Mouse (Mus musculus): ENCODE results near the gene Mrpl14. TPM values are rescaled to one million over a fixed set of nuclear protein-coding genes. Genes with fewer than 3 reads are reported as not detected.

The Mrpl14 gene
- polyA plus RNA-seq, 1 experiment from 2014 or later = 152 TPM

- Histone ChIP-seq H3K9me3 (replicated peaks; ENCODE audit: control insufficient read depth, low read length) (no peaks in the 10 kb centered on the region), H3K36me3 (ENCODE audit: control insufficient read depth, insufficient read depth, low read length) (no peaks in the 10 kb centered on the region), H3K27me3 (ENCODE audit: control insufficient read depth, insufficient read depth, low read length) (no peaks in the 10 kb centered on the region), H3K4me2 (ENCODE audit: low read depth, low read length) (peak overlapping the region; percentile 35), H3K9ac (ENCODE audit: low read length) (peak overlapping the region; percentile 43), H3K4me1 (ENCODE audit: control insufficient read depth, insufficient read depth, low read length) (no peaks in the 10 kb centered on the region), H3K27ac (ENCODE audit: low read length) (peak overlapping the region; percentile 76), H3K4me3 (replicated peaks; ENCODE audit: low read length) (no peak overlapping the region)
- WGBS = 37% methylated on average over 7 of the region's 7 CpGs
- peak; percentile 82 for ATAC-seq (ENCODE audit: insufficient read depth, low FRiP score)
Measured at GRCm38 (mm10) chr17:45726249-45726648, 40.1 kb downstream of the Mrpl14 start.

DNA sequence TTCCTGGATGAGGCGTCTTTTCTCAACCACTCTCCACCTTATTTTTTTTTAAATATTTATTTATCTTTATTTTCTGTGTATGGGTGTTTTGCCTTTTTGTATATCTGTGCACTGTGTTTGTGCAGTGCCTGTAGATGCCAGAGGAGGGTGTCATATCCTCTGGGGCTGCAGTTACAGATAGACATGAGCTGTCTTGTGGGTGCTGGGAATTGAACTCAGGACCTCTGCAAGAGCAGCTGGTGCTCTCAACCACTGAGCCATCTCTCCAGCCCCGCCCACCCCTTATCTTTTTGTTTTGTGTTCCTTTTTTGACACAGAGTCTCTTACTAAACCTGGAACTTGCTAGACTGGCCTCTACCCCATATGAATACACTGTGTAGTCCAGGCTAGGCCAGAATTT lies 41.4 kb downstream of the Mrpl14 start:
- Histone ChIP-seq H3K27ac (ENCODE audit: low read length) (no peak overlapping the region), H3K4me3 (replicated peaks; ENCODE audit: low read length) (no peak overlapping the region), H3K9ac (ENCODE audit: low read length) (no peak overlapping the region), H3K36me3 (ENCODE audit: control insufficient read depth, insufficient read depth, low read length) (no peaks in the 10 kb centered on the region), H3K4me1 (ENCODE audit: control insufficient read depth, insufficient read depth, low read length) (no peaks in the 10 kb centered on the region), H3K4me2 (ENCODE audit: low read depth, low read length) (no peak overlapping the region), H3K27me3 (ENCODE audit: control insufficient read depth, insufficient read depth, low read length) (no peaks in the 10 kb centered on the region), H3K9me3 (replicated peaks; ENCODE audit: control insufficient read depth, low read length) (no peaks in the 10 kb centered on the region)
- ATAC-seq (ENCODE audit: insufficient read depth, low FRiP score) = no peak
- WGBS = 81% methylated on average over 2 of the region's 2 CpGs

- Histone ChIP-seq H3K27ac (ENCODE audit: low read length) (no peak overlapping the region; the same call in 1 of the 2 replicates), H3K9me3 (replicated peaks; ENCODE audit: control insufficient read depth, low read length) (no peaks in the 10 kb centered on the region), H3K9ac (ENCODE audit: low read length) (peak overlapping the region; percentile 19; the same call in 1 of the 2 replicates), H3K4me2 (ENCODE audit: low read depth, low read length) (no peak overlapping the region), H3K36me3 (ENCODE audit: control insufficient read depth, insufficient read depth, low read length) (no peaks in the 10 kb centered on the region), H3K4me3 (replicated peaks; ENCODE audit: low read length) (no peak overlapping the region), H3K4me1 (ENCODE audit: control insufficient read depth, insufficient read depth, low read length) (peaks cover 2% of the 10 kb centered on the region; the same call in 1 of the 2 replicates), H3K27me3 (ENCODE audit: control insufficient read depth, insufficient read depth, low read length) (no peaks in the 10 kb centered on the region)
- ATAC-seq (ENCODE audit: insufficient read depth, low FRiP score) = no peak
- 68% methylated on average over 8 of the region's 8 CpGs for WGBS
Measured at GRCm38 (mm10) chr17:45727983-45728723, 42.0 kb downstream of the Mrpl14 start.

DNA sequence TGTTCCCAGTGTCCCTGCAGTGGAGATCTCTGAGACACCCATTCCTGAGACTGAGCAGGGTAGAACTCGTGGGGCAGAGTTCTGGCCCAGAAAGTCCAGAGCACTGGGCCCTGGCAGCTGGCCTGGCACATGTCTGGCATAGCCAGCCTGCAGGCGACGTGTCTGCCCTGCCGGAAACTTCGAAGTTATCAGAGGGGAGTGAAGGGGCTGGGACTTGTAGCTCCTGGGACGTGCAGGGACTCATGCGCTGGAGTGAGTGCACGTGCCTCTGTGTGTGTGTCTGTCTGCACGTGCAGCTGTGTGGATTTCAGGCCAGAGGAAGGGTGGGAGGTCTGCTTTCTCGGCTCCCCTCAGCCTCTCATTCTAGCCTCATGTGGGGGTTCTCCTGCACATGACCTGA lies 43.3 kb downstream of the Mrpl14 start:
- no peak overlapping the region for H3K4me3 ChIP-seq (replicated peaks; ENCODE audit: low read length)
- no peak overlapping the region for H3K4me2 ChIP-seq (ENCODE audit: low read depth, low read length)
- H3K27me3 ChIP-seq (ENCODE audit: control insufficient read depth, insufficient read depth, low read length) = no peaks in the 10 kb centered on the region
- no peak for ATAC-seq (ENCODE audit: insufficient read depth, low FRiP score)
- H3K4me1 ChIP-seq (ENCODE audit: control insufficient read depth, insufficient read depth, low read length) = peaks cover 15% of the 10 kb centered on the region
- H3K27ac ChIP-seq (ENCODE audit: low read length) = no peak overlapping the region
- 51% methylated on average over 10 of the region's 10 CpGs for WGBS
- H3K9me3 ChIP-seq (replicated peaks; ENCODE audit: control insufficient read depth, low read length) = no peaks in the 10 kb centered on the region
- H3K9ac ChIP-seq (ENCODE audit: low read length) = peak overlapping the region; percentile 26; the same call in 1 of the 2 replicates
- no peaks in the 10 kb centered on the region for H3K36me3 ChIP-seq (ENCODE audit: control insufficient read depth, insufficient read depth, low read length)

GRCm38 (mm10) chr17:45730696-45731095 lies 44.6 kb downstream of the Mrpl14 start:
- 90% methylated on average over 4 of the region's 4 CpGs for WGBS
- H3K27ac ChIP-seq (ENCODE audit: low read length) = no peak overlapping the region
- no peak overlapping the region for H3K4me3 ChIP-seq (replicated peaks; ENCODE audit: low read length)
- H3K4me2 ChIP-seq (ENCODE audit: low read depth, low read length) = no peak overlapping the region
- no peaks in the 10 kb centered on the region for H3K9me3 ChIP-seq (replicated peaks; ENCODE audit: control insufficient read depth, low read length)
- no peaks in the 10 kb centered on the region for H3K36me3 ChIP-seq (ENCODE audit: control insufficient read depth, insufficient read depth, low read length)
- no peaks in the 10 kb centered on the region for H3K27me3 ChIP-seq (ENCODE audit: control insufficient read depth, insufficient read depth, low read length)
- H3K4me1 ChIP-seq (ENCODE audit: control insufficient read depth, insufficient read depth, low read length) = peaks cover 27% of the 10 kb centered on the region
- no peak for ATAC-seq (ENCODE audit: insufficient read depth, low FRiP score)
- H3K9ac ChIP-seq (ENCODE audit: low read length) = no peak overlapping the region

GRCm38 (mm10) chr17:45731172-45731864 lies 45.2 kb downstream of the Mrpl14 start:
- Histone ChIP-seq H3K4me2 (ENCODE audit: low read depth, low read length) (no peak overlapping the region), H3K27ac (ENCODE audit: low read length) (no peak overlapping the region)
- ATAC-seq (ENCODE audit: insufficient read depth, low FRiP score) = 0 out of 2 replicates have a peak, but pooled peaks have one; percentile 1

DNA sequence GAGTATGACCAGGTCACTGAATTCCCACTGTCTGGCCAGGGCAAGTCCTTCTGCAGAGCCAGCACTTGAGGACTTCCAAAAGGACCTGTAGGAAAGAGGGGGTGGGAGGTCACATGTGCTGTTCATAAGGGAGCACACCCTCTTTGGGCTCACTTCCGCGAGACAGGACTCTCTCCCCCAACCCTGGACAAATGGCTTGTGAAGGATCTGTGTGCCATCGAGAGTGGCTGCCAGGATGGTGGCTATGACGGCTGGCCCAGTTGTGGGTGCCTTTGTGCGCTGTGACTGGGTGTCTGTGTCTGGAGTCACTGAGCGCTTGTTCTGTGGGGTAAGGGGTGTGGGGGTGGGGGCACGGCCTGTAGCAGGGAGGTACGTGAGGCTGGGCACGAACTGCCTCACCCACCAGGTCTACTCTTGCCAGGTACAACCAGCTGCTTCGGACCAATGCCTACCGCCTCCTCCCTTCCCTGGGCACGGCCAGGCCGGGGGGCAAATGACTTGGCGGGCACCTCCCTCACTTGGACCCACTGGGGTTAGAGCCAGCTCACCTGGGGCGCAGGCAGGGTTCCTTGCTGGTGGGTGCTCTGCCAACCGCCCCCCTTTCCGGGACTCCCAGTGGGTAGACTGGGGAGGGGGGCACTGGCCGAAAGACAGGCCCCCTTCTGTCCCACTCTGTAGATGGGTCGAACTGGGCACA lies 47.1 kb downstream of the Mrpl14 start:
- H3K4me2 ChIP-seq (ENCODE audit: low read depth, low read length) = peak overlapping the region; percentile 88
- ATAC-seq (ENCODE audit: insufficient read depth, low FRiP score) = no peak
- H3K27ac ChIP-seq (ENCODE audit: low read length) = no peak overlapping the region; the same call in 1 of the 2 replicates
- H3K9me3 ChIP-seq (replicated peaks; ENCODE audit: control insufficient read depth, low read length) = no peaks in the 10 kb centered on the region
- 75% methylated on average over 19 of the region's 19 CpGs for WGBS
- peaks cover 37% of the 10 kb centered on the region for H3K4me1 ChIP-seq (ENCODE audit: control insufficient read depth, insufficient read depth, low read length)
- peak overlapping the region; percentile 42 for H3K4me3 ChIP-seq (replicated peaks; ENCODE audit: low read length)
- H3K9ac ChIP-seq (ENCODE audit: low read length) = peak overlapping the region; percentile 69
- no peaks in the 10 kb centered on the region for H3K36me3 ChIP-seq (ENCODE audit: control insufficient read depth, insufficient read depth, low read length)
- no peaks in the 10 kb centered on the region for H3K27me3 ChIP-seq (ENCODE audit: control insufficient read depth, insufficient read depth, low read length)

More at GRCm38 (mm10) chr17:45731172-45731864, 45.2 kb downstream of the Mrpl14 start:
- H3K9me3 ChIP-seq (replicated peaks; ENCODE audit: control insufficient read depth, low read length) = no peaks in the 10 kb centered on the region
- no peak overlapping the region for H3K9ac ChIP-seq (ENCODE audit: low read length)
- H3K36me3 ChIP-seq (ENCODE audit: control insufficient read depth, insufficient read depth, low read length) = no peaks in the 10 kb centered on the region
- WGBS = 23% methylated on average over 9 of the region's 9 CpGs
- H3K4me3 ChIP-seq (replicated peaks; ENCODE audit: low read length) = no peak overlapping the region
- peaks cover 33% of the 10 kb centered on the region for H3K4me1 ChIP-seq (ENCODE audit: control insufficient read depth, insufficient read depth, low read length)
- no peaks in the 10 kb centered on the region for H3K27me3 ChIP-seq (ENCODE audit: control insufficient read depth, insufficient read depth, low read length)

DNA sequence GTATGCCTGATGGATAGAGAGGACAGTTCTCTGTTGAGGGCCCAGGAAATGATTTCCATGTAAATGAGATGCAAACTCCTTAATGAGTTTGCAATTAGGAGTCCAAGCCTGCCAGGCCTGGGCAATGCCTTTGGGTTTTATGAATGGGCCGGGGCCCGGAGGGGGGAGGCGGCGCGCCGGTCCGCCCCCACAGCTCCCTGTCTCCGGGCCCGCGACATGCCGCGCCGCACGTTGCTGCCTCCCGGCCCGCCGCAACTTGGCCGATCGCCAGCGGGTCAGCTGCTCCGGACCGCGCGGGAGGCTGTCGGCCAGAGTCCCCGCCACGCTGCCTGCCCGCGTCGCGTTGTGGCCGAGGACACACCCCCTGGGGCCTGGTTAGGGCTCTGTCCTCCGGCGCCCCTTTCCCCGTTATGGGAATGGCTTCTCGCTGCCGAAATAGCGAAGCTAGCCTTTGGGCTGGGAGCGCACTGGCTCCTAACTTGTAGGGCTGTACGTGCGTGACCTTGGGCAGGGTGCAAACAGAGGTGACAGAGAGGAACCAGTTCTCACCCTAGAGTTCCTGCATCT lies 47.7 kb downstream of the Mrpl14 start, which contains the start of gene 1600014C23Rik:
Gene 1600014C23Rik (minus strand): TSS at position 110 of the 567 bp plus-strand sequence.
- Histone ChIP-seq H3K4me3 (replicated peaks; ENCODE audit: low read length) (peak within 1 kb of the TSS; percentile 42), H3K9me3 (replicated peaks; ENCODE audit: control insufficient read depth, low read length) (no peaks in the 10 kb centered on the region), H3K27ac (ENCODE audit: low read length) (peak within 1 kb of the TSS; percentile 57), H3K27me3 (ENCODE audit: control insufficient read depth, insufficient read depth, low read length) (no peaks in the 10 kb centered on the region), H3K36me3 (ENCODE audit: control insufficient read depth, insufficient read depth, low read length) (no peaks in the 10 kb centered on the region), H3K9ac (ENCODE audit: low read length) (peak within 1 kb of the TSS; percentile 69), H3K4me1 (ENCODE audit: control insufficient read depth, insufficient read depth, low read length) (peaks cover 37% of the 10 kb centered on the region), H3K4me2 (ENCODE audit: low read depth, low read length) (peak within 1 kb of the TSS; percentile 88)
- WGBS = 1% methylated on average over 41 of the region's 41 CpGs
- ATAC-seq (ENCODE audit: insufficient read depth, low FRiP score) = no peak
